Mouse (Mus musculus) CH12.LX (cell line): ENCODE measurements at regions not wholly inside any gene's neighbourhood (a gene's known extent, or its start where the extent isn't known, plus 50 kb on each side); places are given as distances from the start of the nearest gene placed in this dataset.

Source experiments
- MAFK ChIP-seq: IDR thresholded peaks from 2 replicates; pipeline ENCODE4 v1.6.1; 2011; ENCODE audit warnings: low read length, improper control_type of control experiment; ENCODE audit not compliant: insufficient replicate concordance
- NRF1 ChIP-seq: IDR thresholded peaks from 2 replicates; pipeline ENCODE4 v1.6.1; 2014; ENCODE audit warnings: low read depth, mild to moderate bottlenecking, inconsistent platforms, low read length, improper control_type of control experiment, moderate library complexity
- POLR2A ChIP-seq: IDR thresholded peaks from 2 replicates; pipeline ENCODE4 v1.6.1; 2011; ENCODE audit warnings: low read depth, mild to moderate bottlenecking, improper control_type of control experiment, low read length
- TCF12 ChIP-seq: IDR thresholded peaks from 2 replicates; pipeline ENCODE4 v1.6.1; 2014; ENCODE audit warnings: low read depth, mild to moderate bottlenecking, inconsistent platforms, low read length, improper control_type of control experiment
- ZC3H11A ChIP-seq: IDR thresholded peaks from 2 replicates; pipeline ENCODE4 v1.6.1; 2012; ENCODE audit warnings: low read depth, mild to moderate bottlenecking, inconsistent platforms, low read length, improper control_type of control experiment

DNA sequence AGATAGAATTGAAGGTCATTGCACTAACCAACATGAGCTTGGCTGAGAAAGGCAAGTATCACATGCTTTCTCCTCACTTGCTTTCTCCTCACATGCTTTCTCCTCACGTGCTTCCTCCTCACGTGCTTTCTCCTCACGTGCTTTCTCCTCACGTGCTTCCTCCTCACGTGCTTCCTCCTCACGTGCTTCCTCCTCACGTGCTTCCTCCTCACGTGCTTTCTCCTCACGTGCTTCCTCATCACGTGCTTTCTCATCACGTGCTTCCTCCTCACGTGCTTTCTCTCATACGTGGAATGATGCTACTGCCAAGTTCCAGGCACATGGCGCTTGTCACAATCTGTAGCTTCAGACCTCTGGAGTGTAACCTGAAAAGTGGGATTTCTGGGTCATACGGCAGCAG lies 235.2 kb downstream of the Diras2 start:
- TF ChIP-seq MAFK (no peak), ZC3H11A (no peak), TCF12 (no peak), NRF1 (no peak), POLR2A (no peak)
